8 mouse cellular contexts compared by ENCODE assay signal in genomic region chr11:100414021-100414913, GRCm38 (mm10). TPM values are rescaled to one million over a fixed set of nuclear protein-coding genes. Genes with fewer than 3 reads are reported as not detected.
A peak's percentile ranks its signal among the peaks of the same experiment; 100 is the strongest.
DNase-seq lines count a peak whose midpoint lies in the region; ATAC-seq and TF ChIP-seq lines count a peak whose summit lies in the region.

Gene P3h4 (minus strand): TSS chr11:100414836.

- DNase-seq in heart, postnatal 0 days (ENCODE audit: low spot score), result peak; percentile 96
- peak; percentile 81 to 90 for DNase-seq in kidney, postnatal 25 days
- DNase-seq in lung, adult 18-20 months, result peak; percentile 81 to 87
- peak; percentile 83 for DNase-seq in testis, postnatal 14 days (ENCODE audit: low spot score)

- 2% methylated on average over 92 of the region's 93 CpGs for WGBS in forebrain, embryonic 13.5 days
- WGBS in heart, postnatal 0 days, result 2% methylated on average over 87 of the region's 93 CpGs
- 2% methylated on average over 71 of the region's 93 CpGs for WGBS in neural tube, embryonic 14.5 days

- peak; percentile 77 for ATAC-seq in cerebellum, adult (ENCODE audit: insufficient number of reproducible peaks, low FRiP score, low TSS enrichment)
- peak; percentile 91 for ATAC-seq in forebrain, embryonic 13.5 days
- ATAC-seq in heart, postnatal 0 days (ENCODE audit: insufficient read depth, low read depth), result peak; percentile 94
- ATAC-seq in neural tube, embryonic 14.5 days (ENCODE audit: low read depth), result peak; percentile 91

- peaks cover 71% of the 10 kb centered on the region for H3K4me1 ChIP-seq in E14TG2a.4 (replicated peaks; ENCODE audit: low read depth, low read length)
- H3K4me1 ChIP-seq in forebrain, embryonic 13.5 days, result peaks cover 33% of the 10 kb centered on the region
- H3K4me1 ChIP-seq in heart, postnatal 0 days (ENCODE audit: control insufficient read depth, insufficient read depth), result peaks cover 25% of the 10 kb centered on the region
- H3K4me1 ChIP-seq in neural tube, embryonic 14.5 days (ENCODE audit: control insufficient read depth, insufficient read depth, low read length), result no peaks in the 10 kb centered on the region; the same call in 1 of the 2 replicates

- no peaks in the 10 kb centered on the region for H3K9me3 ChIP-seq in E14TG2a.4 (ENCODE audit: low read length)
- no peaks in the 10 kb centered on the region for H3K9me3 ChIP-seq in forebrain, embryonic 13.5 days (replicated peaks)
- no peaks in the 10 kb centered on the region for H3K9me3 ChIP-seq in heart, postnatal 0 days (replicated peaks; ENCODE audit: control insufficient read depth, low read length)
- H3K9me3 ChIP-seq in neural tube, embryonic 14.5 days (ENCODE audit: control insufficient read depth, low read length), result no peaks in the 10 kb centered on the region

- H3K27ac ChIP-seq in forebrain, embryonic 13.5 days, result 0 out of 2 replicates have a peak within 1 kb of the TSS, but pooled peaks have one; percentile 27
- peak within 1 kb of the TSS; percentile 94 for H3K27ac ChIP-seq in heart, postnatal 0 days (ENCODE audit: low read depth)
- peak within 1 kb of the TSS; percentile 48 for H3K27ac ChIP-seq in neural tube, embryonic 14.5 days (ENCODE audit: low read depth, low read length)

- peaks cover 50% of the 10 kb centered on the region for H3K27me3 ChIP-seq in E14TG2a.4 (ENCODE audit: insufficient read depth, low read length)
- peaks cover 34% of the 10 kb centered on the region for H3K27me3 ChIP-seq in forebrain, embryonic 13.5 days
- H3K27me3 ChIP-seq in heart, postnatal 0 days (ENCODE audit: control insufficient read depth, insufficient read depth, low read length), result no peaks in the 10 kb centered on the region
- H3K27me3 ChIP-seq in neural tube, embryonic 14.5 days (ENCODE audit: control insufficient read depth, insufficient read depth, low read length), result peaks cover 8% of the 10 kb centered on the region; the same call in 1 of the 2 replicates

- H3K36me3 ChIP-seq in E14TG2a.4 (ENCODE audit: insufficient read depth, low read length), result peaks cover 22% of the 10 kb centered on the region
- H3K36me3 ChIP-seq in forebrain, embryonic 13.5 days (ENCODE audit: poor library complexity, severe bottlenecking), result no peaks in the 10 kb centered on the region
- H3K36me3 ChIP-seq in heart, postnatal 0 days (replicated peaks; ENCODE audit: control insufficient read depth, insufficient read depth, low read length), result peaks cover 11% of the 10 kb centered on the region; the same call in 1 of the 2 replicates
- H3K36me3 ChIP-seq in neural tube, embryonic 14.5 days (ENCODE audit: control insufficient read depth, insufficient read depth, low read length), result no peaks in the 10 kb centered on the region

- TF ChIP-seq EP300 in heart, postnatal 0 days (IDR thresholded peaks at IDR 0.05; ENCODE audit: low read depth), result no peak; the same call in 1 of the 2 replicates

- TF ChIP-seq CTCF in E14TG2a.4 (conservative IDR thresholded peaks at IDR 0.05; ENCODE audit: low read length), result no peak
- TF ChIP-seq CTCF in heart, postnatal 0 days (IDR thresholded peaks at IDR 0.05; ENCODE audit: low read depth), result peak; percentile 65

- peak within 1 kb of the TSS; percentile 67 for H3K4me2 ChIP-seq in forebrain, embryonic 13.5 days
- H3K4me2 ChIP-seq in heart, postnatal 0 days (ENCODE audit: low read depth, low read length), result peak within 1 kb of the TSS; percentile 79
- peak within 1 kb of the TSS; percentile 61 for H3K4me2 ChIP-seq in neural tube, embryonic 14.5 days (ENCODE audit: low read depth, low read length)

- H3K9ac ChIP-seq in forebrain, embryonic 13.5 days, result peak within 1 kb of the TSS; percentile 74
- peak within 1 kb of the TSS; percentile 67 for H3K9ac ChIP-seq in heart, postnatal 0 days (replicated peaks; ENCODE audit: low read depth, low read length)
- H3K9ac ChIP-seq in neural tube, embryonic 14.5 days (replicated peaks; ENCODE audit: low read depth, low read length), result peak within 1 kb of the TSS; percentile 68

- peak within 1 kb of the TSS; percentile 81 for H3K4me3 ChIP-seq in E14TG2a.4 (replicated peaks; ENCODE audit: low read length)
- H3K4me3 ChIP-seq in forebrain, embryonic 13.5 days, result peak within 1 kb of the TSS; percentile 55
- H3K4me3 ChIP-seq in heart, postnatal 0 days (ENCODE audit: low read depth, low read length), result peak within 1 kb of the TSS; percentile 72
- peak within 1 kb of the TSS; percentile 60 for H3K4me3 ChIP-seq in neural tube, embryonic 14.5 days (ENCODE audit: low read depth, low read length)

RNA-seq across cellular contexts. Expression of gene P3h4, which starts in this region (rescaled TPM):
- polyA plus RNA-seq in forebrain, embryonic 13.5 days (2015; fragmentation: Nextera tagmentation; extraction: Ambion mirVana), result 10.9 and 12.3 TPM in 2 replicates
- 58.0 and 66.1 TPM in 2 replicates for total RNA-seq in heart, postnatal 0 days (2014; rRNA removed; ENCODE audit: low replicate concordance)
- 39.3 and 42.9 TPM in 2 replicates for polyA plus RNA-seq in heart, postnatal 0 days (2015; fragmentation: Nextera tagmentation; extraction: Ambion mirVana)
- 18.9 and 21.1 TPM in 2 replicates for polyA plus RNA-seq in neural tube, embryonic 14.5 days (2014; fragmentation: Nextera tagmentation; extraction: Ambion mirVana)

Comparison
In these comparisons a context has a peak if more than half of its experiments do, and no peak if none do; other contexts are left out.
1. Peak in every context shown above with its lines: DNase-seq, ATAC-seq, H3K4me3 ChIP-seq and H3K27ac ChIP-seq.
2. H3K27ac ChIP-seq: peak in every context shown above with its lines; median percentile 94 in heart, postnatal 0 days; 48 in neural tube, embryonic 14.5 days; 27 in forebrain, embryonic 13.5 days.